Mouse (Mus musculus) ES-Bruce4 (cell line): ENCODE measurements around the gene Fam50b.

Experiments
- CTCF ChIP-seq: IDR thresholded peaks from one replicate; pipeline ENCODE4 v1.8.1; 2011; ENCODE audit warnings: low read depth, low read length
- POLR2A ChIP-seq: IDR thresholded peaks from one replicate; pipeline ENCODE4 v1.8.1; 2011; ENCODE audit warnings: low read length; ENCODE audit not compliant: insufficient read depth

DNA sequence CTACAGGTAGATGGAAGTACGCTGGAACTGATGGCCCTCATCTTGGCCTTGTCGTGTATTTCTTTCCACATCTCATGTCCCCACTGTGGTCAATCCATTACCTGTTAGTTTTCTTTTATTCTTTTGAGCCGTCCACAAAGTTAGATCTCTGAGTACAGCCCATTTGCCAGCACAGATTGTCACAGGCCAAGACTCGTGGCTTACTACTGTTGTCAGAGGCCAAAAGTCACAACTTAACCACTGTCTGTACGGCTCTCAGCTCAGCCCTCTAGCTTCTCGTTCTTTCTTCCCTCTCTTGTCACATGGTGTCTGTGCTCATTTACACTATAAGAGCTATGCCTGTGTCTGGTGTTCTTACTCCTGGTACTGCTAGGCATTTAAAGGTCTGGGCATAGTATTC lies 3.1 kb upstream of the Fam50b start:
- no peak for TF ChIP-seq CTCF
- TF ChIP-seq POLR2A = no peak
